Mouse (Mus musculus): ENCODE data around the gene Ola1.

Ola1 gene

DNA sequence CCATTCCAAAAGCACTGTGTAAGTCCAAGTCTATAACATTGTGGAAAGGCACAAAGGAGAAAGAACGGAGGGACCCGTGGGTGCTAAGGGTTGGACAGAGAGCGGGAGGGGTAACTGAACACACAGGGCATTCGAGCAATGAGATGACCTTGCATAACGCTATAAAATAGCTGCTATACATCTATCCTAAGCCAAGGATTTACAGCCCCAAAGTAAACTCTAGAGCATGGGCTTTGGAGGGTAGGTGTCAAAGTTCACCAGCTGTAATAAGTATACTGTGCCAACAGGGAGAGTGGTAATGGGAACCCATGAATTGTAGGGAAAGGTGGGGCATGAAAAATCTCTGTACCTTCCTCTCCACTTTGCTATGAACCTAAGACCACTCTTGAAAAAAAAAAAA lies at the start of gene Ola1:
TSS of gene Ola1 (minus strand) at position 12 of the 400 bp plus-strand sequence.
- in situ Hi-C loops (cut with MboI; ENCODE audit: unreplicated experiment in 2 of 2), result no loop called here

DNA sequence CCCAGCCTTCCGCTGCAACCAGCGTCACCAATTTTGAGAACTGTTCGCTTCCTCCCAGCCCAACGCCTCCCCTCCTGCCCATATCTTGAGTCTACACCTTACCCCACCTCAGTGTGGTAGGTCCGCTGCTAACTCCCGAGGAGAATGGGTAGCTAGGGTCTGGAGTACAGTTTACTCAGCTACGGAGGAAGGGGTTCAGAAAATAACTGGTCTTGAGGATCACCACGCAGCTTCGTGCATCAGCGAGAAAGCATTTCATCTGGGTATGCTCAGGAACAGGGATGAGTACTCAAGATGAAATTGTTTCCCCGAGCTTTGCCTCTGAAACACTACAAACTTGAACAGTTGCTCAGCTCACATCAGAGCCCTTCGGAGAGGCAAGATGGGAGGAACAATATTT lies 49.6 kb upstream of the Ola1 start:
- in situ Hi-C loops (cut with MboI; ENCODE audit: unreplicated experiment in 2 of 2), result loop anchor here in 1 of 2 experiments (25.0 kb wide), 1 partner anchor 531 kb away; no protein-coding TSS in a partner anchor

DNA sequence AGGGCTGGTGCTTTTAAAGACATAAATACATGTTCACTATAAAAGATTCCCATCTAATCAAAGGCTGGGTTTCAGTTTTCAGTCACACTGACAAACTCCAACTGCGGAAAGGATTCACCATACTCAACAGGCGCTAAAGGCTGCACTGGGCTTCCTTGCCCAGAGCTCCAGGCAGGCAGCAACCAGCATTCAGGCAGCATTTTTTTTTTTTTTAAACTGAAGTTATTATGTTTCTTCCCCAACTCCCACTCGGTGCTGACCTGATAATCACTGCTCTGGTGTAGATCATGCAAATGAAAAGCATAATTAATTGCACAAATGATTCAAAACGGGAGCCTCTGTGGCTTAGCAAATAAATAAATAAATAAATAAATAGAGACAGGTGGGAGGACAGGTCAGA lies 49.1 kb upstream of the Ola1 start:
- in situ Hi-C loops (cut with MboI; ENCODE audit: unreplicated experiment in 2 of 2), result loop anchor here in 1 of 2 experiments (25.0 kb wide), 1 partner anchor 531 kb away; no protein-coding TSS in a partner anchor

DNA sequence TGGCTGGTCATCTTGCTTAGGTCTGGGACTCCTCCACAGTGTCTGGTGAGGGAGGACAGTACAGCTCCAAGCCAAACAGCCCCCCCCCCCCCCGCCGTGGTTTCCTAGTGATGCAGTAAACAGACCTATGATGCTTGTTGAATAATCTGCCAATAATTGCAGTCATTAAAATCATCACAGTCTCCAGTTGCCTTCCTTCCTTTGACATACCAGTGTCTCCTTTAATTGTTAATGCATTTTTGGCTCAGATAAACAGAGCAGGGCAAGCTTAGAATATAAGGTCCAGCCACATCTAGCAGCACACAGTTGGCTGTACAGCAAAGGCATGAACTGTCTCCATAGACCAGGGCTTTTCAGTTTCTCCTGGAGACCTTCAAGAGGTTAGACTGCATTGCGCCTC lies 48.5 kb upstream of the Ola1 start:
- in situ Hi-C loops (cut with MboI; ENCODE audit: unreplicated experiment in 2 of 2), result loop anchor here in 1 of 2 experiments (25.0 kb wide), 1 partner anchor 530 kb away; no protein-coding TSS in a partner anchor

DNA sequence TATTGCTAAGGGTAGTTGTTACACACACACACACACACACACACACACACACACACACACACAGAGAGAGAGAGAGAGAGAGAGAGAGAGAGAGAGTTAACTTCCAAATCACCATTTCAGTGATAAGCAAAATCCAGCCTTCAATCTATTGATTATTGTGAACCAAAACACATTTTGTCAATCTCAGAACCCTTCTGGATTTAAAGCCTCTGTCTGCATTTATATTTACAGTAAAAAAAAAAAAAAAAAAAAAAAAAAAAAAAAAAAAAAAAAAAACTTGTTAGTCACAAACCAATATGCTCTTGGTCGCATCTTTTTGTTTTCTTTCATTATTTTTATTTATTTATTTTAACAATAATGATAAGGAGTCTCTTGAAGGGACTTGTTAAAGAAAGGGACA lies 47.9 kb upstream of the Ola1 start:
- in situ Hi-C loops (cut with MboI; ENCODE audit: unreplicated experiment in 2 of 2), result loop anchor here in 1 of 2 experiments (25.0 kb wide), 1 partner anchor 529 kb away; no protein-coding TSS in a partner anchor

DNA sequence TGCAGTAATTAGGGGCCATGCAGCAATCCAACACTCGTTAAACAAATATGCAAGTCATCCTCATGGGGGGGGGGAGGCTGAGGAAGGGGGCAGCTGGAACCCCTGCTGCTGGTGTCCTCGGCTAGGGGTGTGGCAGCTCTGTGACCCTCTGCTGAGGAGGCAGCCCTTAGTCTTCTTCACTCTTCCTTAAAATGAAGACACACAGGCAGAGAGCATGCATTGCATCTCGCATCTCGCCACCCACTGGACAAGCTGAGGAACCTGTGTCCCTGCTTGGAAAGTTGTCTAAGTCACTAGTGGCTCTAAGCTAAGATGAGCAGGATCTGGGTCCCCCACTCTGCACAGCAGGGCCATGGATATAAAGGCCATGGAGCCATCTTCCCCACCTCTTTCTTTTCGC lies 47.3 kb upstream of the Ola1 start:
- in situ Hi-C loops (cut with MboI; ENCODE audit: unreplicated experiment in 2 of 2), result loop anchor here in 1 of 2 experiments (25.0 kb wide), 1 partner anchor 529 kb away; no protein-coding TSS in a partner anchor

DNA sequence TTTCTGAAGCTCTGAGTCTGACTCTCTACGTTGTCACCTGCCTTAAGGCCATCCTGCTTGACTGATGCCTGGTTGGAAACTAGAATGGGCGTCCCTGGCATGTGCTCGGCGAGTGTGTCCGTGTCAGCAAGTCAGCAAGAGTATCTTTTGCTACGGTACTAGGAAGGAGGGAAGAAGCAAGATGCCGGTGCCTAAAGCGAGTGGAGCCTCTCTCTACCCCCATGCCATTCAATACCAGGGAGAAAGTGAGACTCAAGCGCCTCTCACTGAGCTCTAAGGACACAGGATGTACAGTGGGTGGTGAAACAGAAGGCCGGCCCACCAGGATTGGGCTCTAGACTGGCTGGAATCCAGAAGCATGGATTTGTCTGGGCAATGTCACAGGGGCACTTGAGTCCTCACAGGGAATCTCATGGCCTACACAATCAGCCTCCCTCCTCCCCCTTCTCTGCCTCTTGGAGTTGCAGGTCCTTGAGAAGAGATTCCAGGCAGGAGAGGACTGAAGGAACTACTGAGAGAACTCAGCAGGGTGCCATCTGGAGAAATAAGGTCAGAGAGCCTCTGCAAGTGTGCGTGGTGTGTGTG lies 46.0 kb upstream of the Ola1 start:
- in situ Hi-C loops (cut with MboI; ENCODE audit: unreplicated experiment in 2 of 2), result loop anchor here in 1 of 2 experiments (25.0 kb wide), 1 partner anchor 527 kb away; no protein-coding TSS in a partner anchor

DNA sequence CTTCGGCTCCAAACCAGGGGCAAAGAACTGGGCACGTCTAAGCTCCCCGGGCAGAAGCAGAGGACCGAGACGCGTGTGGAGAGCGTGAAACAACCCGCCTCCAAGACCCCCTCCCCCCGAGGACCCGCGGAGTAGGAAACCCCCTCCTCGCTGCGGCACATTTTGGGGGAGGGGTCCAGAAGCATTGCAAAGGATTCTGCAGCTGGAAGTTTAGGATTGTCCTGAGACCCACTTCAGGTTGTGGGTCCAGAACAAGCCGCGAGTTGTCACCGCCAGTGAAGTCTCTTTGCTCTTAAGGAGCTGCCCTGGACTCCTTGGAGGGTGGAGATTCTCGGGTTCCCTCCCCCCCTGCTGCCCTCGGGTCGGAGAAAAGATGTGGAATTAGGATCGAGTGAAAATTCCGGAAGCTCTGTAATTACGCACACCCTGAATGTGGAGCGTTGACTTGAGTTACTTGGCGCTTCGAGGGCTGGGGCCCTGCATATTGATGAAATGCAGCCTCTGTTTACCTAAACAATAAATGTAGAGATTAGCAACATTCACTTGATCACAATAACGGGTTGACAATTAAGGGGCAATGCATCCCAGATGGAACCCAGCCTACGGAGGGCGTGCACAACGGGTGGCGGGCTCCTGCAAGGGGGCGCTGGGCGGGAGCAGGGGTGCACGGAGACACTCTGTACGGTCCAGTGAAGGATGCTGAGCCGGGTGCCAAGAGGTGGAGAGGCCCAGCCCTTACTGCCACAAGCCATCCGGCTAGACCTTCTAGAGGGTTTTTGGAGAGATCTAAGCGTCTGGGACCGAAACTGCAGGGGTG lies 45.3 kb upstream of the Ola1 start:
- in situ Hi-C loops (cut with MboI; ENCODE audit: unreplicated experiment in 2 of 2), result loop anchor here in 1 of 2 experiments (25.0 kb wide), 1 partner anchor 527 kb away; no protein-coding TSS in a partner anchor

DNA sequence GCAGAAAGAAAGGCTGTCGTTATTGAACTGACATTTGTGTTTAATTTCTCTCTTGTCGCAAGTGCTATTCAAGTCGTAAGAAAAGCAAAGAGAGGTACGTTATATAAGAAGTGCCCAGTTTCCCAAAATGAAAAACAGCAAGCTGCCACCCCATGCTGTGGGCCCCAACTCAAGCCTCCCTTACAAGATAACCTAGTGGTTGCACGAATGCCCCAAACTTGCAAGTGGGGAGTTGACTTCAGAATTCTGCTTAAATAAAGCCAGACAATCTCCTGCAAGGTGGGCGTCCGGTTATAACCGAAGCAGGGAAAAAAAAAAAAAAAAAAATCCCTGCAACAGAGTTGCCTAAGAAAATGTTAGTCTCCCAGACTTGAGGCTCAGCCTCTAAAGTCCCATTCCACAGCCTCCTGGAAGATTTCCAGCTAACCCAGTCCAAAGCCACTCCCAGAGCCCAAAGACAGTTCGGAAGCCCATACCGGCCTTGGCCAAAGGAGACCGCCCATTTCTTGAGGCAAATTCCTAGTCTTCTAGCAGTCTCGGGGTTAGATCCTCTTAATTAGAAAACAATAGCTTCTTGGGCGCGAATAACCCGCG lies 44.5 kb upstream of the Ola1 start:
- in situ Hi-C loops (cut with MboI; ENCODE audit: unreplicated experiment in 2 of 2), result loop anchor here in 1 of 2 experiments (25.0 kb wide), 1 partner anchor 526 kb away; no protein-coding TSS in a partner anchor

DNA sequence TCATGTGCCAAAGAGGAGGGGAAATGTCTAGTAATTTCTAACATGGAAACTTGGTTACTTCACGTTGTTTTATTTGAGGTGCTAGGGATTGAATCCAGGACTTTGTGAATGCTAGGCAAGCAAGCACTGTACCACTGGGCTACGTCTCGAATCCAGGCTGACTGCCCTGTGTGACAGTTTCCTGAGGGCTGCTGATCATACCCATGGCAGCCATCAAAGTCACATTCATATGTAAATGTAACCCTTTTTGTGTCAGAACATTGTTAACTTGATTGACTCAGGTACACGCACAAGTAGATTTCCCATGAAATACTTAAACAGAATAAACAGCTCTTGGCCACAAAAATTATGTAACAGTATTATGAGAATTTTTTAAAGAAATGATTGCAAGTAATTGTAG lies 30.0 kb upstream of the Ola1 start:
- in situ Hi-C loops (cut with MboI; ENCODE audit: unreplicated experiment in 2 of 2), result no loop called here

DNA sequence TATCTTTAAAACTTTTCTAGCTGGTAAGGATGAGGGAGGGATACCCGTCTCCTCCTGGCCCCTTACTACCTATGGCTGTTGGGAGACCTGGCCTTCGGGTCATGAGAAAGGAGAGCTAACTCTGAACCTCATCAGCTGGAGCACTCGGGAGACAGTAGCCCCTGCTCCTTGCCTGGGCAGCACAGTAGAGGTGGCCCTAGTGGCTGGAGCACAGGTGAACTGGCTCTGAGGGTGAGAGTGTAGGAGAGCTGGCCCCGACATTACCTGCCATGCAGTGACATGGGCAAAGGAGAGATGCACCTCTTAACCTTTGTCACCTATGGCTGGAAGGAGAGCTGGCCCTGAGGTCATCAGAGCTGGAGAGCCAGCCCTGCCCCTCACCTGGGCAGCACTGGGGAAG lies 22.6 kb upstream of the Ola1 start:
- in situ Hi-C loops (cut with MboI; ENCODE audit: unreplicated experiment in 2 of 2), result no loop called here

DNA sequence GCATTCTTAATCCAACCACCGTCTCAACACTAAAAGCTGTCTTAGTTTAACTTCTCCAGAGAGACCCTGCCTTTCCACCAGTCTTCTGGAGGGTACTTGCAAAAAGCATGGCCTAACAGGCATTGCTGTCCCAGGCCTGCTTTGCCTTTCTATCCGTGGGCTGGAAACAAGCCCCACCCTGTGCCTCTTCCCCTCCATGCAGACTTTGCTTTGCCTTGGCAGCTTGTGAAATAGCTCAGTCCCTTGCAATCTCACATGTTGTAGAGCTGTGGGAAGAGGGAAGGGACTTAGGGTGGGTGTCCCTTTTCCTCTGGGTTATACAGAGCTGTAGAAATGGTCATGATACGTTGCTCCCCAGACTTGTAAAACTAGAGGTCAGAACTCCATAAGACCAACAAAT lies 12.4 kb upstream of the Ola1 start:
- in situ Hi-C loops (cut with MboI; ENCODE audit: unreplicated experiment in 2 of 2), result no loop called here

DNA sequence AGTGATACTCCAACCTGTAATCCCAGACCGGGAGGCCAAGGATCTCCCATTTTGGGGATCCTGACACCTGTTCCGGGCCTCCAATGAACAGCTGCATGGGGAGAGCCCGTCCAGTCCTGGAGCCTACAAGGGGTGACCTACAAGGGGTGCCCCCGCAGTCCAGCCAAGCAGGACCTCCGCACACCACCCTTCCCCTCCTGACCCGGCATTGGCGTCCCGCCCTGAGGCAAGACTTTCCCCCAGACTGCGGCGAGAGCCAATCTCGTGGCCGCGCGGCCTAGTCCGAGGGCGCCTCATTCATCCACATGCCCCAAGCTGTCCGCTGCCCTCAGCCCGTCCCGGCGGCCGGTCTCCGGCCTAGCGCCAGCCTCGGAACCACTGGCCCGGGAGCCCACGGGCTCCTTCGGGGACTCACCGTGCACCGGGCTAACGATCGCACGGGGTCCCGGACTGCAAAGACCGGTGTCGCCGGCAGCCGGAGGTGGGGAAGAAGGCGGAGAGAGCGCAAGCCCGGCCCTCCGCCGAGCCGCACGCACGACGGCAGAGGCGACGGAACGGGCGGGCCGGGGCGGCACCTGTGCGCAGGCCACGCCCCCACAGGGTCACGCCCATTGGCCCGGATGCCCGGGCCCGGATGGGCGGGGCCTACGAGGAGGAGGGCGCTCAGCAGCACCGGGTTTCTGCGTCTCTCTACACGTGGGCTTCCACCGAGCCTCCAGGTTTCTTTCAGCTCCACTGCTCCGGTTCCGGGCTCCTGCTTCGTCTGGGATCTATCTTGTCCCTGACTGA lies 4.7 kb downstream of the Ola1 start:
- in situ Hi-C loops (cut with MboI; ENCODE audit: unreplicated experiment in 2 of 2), result no loop called here

DNA sequence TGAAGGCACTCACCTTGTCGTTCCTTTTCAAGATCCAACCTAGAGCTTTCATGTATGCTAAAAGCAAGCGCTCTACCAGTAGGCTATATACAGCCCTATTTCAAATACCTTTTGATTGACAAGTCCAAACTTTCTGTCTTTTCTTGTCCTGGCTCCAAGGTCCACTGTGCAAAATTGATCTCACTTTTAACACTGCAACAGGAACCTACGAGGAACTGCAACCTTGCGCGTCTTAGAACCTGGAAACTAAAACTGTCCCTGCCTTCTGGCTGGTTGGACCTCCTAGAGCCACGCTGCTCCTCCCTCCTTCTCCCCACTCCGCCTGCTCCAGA lies 5.2 kb downstream of the Ola1 start:
- in situ Hi-C loops (cut with MboI; ENCODE audit: unreplicated experiment in 2 of 2), result no loop called here

DNA sequence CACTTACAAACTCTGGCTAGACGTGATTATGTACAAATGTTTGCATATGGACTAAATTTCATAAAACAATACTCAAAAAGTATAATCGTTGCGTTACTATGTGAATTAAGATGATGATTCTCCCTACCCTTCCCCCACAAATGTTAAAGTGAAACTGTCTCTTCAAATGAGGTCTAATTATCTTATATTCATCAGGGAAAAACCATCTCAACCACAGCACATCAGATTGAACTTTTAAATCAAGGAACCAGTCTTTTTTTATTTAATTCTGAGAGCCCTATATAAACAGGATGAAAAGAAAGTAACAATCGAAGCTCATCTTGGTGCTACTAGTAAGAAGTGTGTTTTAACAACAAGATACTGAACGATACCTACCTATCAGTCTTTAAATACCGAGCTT lies 14.4 kb downstream of the Ola1 start:
- in situ Hi-C loops (cut with MboI; ENCODE audit: unreplicated experiment in 2 of 2), result no loop called here

DNA sequence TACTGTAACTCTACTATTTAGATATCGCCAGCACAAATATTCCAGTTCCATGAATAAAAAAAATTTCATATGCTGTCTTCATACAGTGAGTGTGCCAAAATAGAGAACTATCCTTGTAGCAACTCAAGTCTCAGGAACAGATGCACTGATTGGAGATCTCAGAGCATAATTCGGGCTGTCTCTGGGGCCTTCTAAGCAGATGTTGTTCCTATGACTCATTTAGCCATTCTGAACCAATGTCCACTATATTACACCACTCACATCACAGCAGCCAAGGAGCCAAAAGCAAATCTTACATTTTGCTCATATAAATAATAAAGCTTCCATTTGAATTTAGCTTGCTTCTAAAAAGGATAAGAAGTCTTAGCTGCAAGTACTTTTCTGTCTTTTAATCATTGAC lies 30.2 kb downstream of the Ola1 start:
- in situ Hi-C loops (cut with MboI; ENCODE audit: unreplicated experiment in 2 of 2), result no loop called here

DNA sequence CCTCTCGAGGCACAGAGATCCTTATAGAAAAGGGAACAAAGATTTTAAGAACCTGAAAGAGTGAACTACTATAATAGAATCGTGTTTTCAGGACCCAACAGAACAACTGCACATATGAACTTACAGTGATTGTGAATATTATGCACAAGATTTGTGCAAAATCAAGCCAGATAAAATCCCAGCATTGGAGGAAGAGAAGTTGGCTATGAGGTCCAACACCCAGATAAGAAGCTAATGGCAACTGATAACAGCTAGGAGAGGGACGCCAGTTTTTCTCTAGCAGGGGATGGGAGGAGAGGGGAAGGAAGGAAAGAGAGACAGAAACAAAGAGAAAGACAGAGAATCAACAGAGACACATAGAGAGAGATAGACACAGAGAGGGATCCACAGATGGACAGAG lies 33.5 kb downstream of the Ola1 start:
- in situ Hi-C loops (cut with MboI; ENCODE audit: unreplicated experiment in 2 of 2), result no loop called here

DNA sequence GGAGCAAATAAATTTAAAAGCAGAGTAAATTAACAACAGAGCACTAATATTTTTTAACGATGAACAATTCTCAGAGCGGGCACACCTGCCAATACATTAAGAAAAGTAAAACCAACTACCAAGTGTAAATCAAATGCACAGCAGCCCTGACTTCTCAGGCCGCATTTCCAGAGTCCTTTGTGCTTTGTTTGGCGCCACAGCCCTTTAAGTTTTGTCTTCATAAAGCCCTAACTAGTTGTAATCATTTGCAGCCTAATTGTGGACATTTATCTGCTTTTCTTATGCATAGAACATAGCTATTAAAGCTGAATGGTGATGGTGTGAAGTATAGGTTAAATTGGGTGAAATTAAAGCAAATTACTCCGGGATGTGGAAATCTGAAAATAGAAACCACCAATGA lies 49.2 kb downstream of the Ola1 start:
- in situ Hi-C loops (cut with MboI; ENCODE audit: unreplicated experiment in 2 of 2), result loop anchor here (10.0 to 25.0 kb wide), 3 partner anchors 115 to 368 kb away; partner anchors contain the start of gene Wipf1 (in 1 of the 2)

DNA sequence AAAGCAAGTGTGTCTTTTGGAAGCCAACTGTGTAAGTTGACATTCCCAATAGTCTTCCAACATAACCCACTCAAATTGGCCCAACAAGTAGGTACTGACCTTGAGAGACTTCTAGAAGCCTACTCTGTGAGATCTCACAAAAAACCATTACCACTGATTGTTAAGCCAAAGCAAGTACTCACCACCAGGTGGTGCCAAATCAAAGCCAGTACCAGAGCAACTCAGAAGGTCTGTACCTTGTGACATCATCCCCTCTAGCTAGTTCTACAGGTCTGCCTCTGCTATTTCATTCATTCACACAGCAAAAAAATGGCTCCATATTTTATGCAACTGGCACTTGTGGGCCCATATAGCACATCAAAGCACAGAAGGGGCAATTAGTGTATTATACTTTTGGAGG lies 51.6 kb downstream of the Ola1 start:
- in situ Hi-C loops (cut with MboI; ENCODE audit: unreplicated experiment in 2 of 2), result loop anchor here (10.0 to 25.0 kb wide), 3 partner anchors 118 to 370 kb away; partner anchors contain the start of gene Wipf1 (in 1 of the 2)

DNA sequence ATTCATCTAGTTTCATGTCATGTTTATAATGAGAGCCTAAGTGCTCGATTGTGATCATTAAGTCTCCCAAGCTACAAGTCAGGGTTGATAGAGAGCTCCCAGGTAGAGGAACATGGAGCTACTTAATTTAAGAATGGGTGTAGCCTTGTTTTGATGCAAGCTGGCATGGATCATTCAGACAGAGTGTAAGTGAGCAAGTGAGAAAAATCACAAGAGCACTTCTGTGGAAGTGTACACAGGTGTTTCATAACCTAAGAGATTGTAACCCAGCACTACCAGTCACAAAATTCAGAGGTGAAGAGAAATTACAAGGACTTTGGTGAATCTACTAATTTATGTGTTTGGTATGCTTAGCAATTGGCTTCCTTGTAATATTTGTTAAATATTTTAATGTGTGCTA lies 54.1 kb downstream of the Ola1 start:
- in situ Hi-C loops (cut with MboI; ENCODE audit: unreplicated experiment in 2 of 2), result loop anchor here (5.0 to 25.0 kb wide), 5 partner anchors 113 to 373 kb away; partner anchors contain the start of gene Wipf1 (in 1 of the 2)
